Mouse (Mus musculus) telencephalon, adult 2 months (tissue): ENCODE results near the gene Mtnr1a.
A peak's percentile ranks its signal among the peaks of the same experiment; 100 is the strongest.

ENCODE experiments used
- DNase-seq: peaks from one replicate; pipeline ENCODE4 v3.0.0-alpha.2; 2011; ENCODE audit warnings: low read depth, low spot score

Mtnr1a gene

DNA sequence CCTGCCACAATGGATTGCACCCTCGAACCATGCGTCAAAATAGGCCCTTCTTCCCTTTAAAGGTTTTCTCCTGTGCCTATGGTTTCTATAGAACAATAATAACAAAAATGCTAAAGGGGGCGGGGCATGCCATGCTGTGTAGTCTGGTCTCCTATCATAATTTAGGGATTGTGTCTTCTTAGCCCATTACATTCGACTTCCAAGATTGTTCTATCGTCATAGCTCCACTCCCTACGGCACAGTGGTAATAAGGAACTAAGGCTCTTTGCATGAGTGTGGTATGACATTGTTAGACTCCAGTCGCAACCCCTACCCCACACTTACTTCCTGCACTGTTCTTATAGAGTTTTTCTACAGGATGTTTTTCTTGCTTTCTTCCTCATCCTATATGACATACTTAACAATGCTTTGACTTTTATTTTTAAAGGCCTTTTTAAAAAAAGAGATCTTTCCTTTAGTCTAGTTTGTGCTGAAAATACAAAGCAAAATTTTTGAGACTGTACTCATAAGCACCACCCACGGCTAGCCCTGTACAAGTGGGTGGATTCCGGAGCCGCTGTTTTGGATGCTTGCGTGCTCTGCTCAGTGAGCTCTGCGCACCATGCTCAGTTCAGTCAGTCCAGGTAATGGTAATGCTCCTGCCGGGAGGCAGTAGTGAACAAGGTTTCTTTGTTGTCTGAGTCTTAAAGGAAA lies 40.6 kb downstream of the Mtnr1a start:
- peak; percentile 69 for DNase-seq

DNA sequence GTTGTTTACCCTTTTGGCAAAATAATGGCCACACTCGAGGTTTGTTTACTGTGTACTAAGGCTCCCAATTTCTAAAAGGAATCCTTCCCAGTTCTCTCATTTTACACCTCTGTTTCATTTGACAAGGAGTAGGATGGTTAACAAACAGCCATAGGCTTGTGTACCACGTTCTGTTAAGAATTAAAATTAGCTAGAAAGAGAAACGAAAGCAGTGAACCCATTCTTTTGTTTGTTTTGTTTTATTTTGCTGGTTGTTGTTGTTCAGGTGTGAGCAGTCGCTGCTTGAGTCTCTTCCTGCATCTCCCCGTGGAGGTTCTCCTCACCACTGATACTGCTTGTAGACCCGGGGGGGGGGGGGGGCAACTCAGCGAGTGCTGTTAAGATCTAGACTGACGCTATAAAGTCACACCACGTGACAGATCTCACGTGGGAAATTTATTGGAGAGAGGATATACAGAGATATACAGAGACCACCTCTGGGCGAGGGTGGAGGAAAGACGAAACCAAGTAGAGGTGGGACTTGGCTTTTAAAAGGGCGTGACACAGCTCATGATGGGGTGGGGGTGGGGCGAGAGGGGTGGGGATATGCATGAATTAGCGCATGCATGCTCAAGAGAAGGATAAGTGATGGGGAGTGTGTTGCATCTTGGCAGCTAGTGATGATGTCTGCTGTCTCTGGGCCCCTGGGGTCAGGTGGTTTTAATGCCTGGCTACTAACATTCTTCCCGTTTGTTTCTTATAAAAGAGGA lies 41.3 kb downstream of the Mtnr1a start:
- no peak for DNase-seq

GRCm38 (mm10) chr8:45110813-45111104 lies 41.8 kb downstream of the Mtnr1a start:
- no peak for DNase-seq

GRCm38 (mm10) chr8:45111820-45112219 lies 42.9 kb downstream of the Mtnr1a start:
- no peak for DNase-seq

GRCm38 (mm10) chr8:45117588-45117987 lies 48.7 kb downstream of the Mtnr1a start:
- peak; percentile 44 for DNase-seq

DNA sequence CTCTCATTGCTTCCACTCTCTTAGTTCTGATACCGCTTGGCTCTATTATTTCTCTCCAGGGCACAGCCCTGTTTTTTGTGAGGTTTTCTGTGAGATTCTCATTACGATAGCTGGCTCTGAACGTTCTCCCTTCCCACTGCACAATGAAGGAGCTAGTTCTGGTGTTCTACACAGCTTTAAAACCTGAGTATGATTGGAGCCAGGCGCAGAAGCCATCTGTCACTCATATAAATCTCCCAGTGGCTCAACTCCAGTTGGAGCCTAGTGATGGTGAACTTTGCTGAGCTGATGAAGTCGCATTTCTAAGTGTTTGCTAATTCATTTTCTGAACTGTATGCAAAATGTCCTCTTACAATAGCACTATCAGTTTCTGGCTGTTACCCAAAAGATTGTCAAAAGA lies 56.7 kb downstream of the Mtnr1a start:
- no peak for DNase-seq
